Mouse (Mus musculus) olfactory bulb, adult 2 months (tissue): ENCODE measurements around the gene Prol1.

Experiments used
- CTCF ChIP-seq: fragments of 200-500 bp; IDR thresholded peaks from 2 replicates; pipeline ENCODE4 v1.5.1; 2012; ENCODE audit warnings: low read depth, mild to moderate bottlenecking, low read length, moderate library complexity; ENCODE audit not compliant: insufficient read depth
- POLR2A ChIP-seq: fragments of 200-500 bp; IDR thresholded peaks from 2 replicates; pipeline ENCODE4 v1.6.1; 2012; ENCODE audit warnings: mild to moderate bottlenecking, low read depth, low read length, moderate library complexity; ENCODE audit not compliant: insufficient read depth

- TF ChIP-seq POLR2A (no peak), CTCF (no peak)
Observed at GRCm38 (mm10) chr5:88372563-88372962, 55.5 kb downstream of the Prol1 start.
